Mouse (Mus musculus): Measurements from ENCODE around the gene Zcrb1.
"Not testable (repeated sequence)": the region's sequence is repeated elsewhere in the genome, so short reads cannot be mapped to it uniquely, and the experiment has no call there.

Zcrb1 gene

DNA sequence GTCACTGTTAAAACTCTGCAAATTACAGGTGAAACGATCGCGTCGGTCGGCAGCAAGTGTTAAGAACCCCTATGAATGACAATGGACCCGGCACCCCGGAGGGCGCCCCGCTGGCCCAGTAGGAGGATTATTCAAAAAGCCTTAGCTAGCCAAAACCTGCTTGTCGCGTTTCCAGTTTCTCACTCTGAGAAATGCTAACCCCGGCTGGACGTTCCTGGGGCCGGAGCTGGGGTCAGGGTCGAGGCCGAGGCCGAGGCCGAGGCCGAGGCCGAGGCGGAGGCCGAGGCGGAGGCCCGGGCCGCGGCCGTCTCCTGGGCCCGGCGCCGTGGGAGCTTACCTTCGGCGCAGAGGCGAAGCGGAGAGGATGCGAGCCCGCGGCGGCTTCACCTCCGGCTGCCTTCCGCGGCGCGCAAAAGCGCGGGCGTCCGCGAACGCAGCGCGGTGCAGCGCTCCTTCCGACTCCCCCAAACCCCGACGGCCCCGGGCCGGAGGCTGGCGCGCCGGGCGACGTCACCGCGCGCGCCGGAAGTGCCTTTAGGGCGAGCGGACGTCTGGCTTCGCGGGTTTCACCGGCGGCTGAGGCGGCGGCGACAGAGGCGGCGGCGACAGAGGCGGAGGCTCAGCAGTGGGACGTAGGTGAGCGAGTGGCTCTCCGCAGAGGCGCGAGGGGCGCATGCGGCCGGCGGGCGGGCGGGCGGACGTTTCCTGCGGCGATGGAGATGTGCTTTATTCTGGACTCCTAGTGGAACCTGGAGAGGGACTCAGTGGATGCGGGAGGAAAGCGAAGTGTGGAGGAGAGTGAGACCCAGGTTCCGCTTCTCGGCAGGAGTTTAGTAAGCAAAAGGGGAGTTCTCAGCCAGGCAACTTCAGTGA is at the start of gene Zcrb1, which contains the start of gene Pphln1:
Gene Zcrb1, minus strand, starts transcription at position 509 of the 873 bp plus-strand sequence.
Gene Pphln1, plus strand, starts transcription at position 525 of the 873 bp plus-strand sequence.
- peak; percentile 70 to 82 for DNase-seq (ENCODE audit: low spot score in 2 of 2)

DNA sequence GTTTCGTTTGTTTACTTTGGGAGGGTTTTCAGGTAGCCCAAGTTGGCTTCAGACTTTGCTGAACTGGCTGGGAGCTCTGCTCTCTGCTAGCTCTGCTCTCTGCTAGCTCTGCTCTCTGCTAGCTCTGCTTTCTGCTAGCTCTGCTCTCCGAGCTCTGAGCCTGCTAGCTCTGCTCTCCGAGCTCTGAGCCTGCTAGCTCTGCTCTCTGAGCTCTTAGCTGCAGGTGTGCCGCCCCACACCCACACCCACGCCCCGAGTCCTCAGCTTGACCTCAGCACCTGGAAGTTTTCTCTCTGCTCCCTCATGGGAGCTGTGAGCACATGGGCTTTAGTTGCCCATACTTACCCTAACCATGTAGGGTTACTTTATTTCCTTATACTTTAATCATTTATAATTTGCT is 45.5 kb upstream of the Zcrb1 start:
- DNase-seq (ENCODE audit: low spot score in 2 of 2), result no peak

DNA sequence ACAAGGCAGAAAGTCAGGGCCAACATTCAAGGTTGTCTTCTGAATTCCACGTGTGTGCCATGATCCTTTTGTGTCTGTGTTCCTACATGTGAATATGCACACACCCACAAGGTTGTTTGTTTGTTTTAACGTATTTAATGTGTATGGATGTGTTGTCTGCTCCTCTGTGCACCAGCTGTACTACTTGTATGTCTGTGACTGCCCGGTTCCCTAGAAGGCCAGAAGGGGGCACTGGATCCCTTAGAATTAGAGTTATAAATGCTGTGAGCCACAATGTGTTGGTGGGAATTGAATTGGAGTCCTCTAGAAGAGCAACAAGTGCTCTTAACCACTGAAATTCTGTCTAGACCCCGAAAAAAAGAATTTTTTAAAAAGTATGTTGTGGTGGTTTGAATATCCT is 44.1 kb upstream of the Zcrb1 start:
- no peak for DNase-seq (ENCODE audit: low spot score in 2 of 2)

DNA sequence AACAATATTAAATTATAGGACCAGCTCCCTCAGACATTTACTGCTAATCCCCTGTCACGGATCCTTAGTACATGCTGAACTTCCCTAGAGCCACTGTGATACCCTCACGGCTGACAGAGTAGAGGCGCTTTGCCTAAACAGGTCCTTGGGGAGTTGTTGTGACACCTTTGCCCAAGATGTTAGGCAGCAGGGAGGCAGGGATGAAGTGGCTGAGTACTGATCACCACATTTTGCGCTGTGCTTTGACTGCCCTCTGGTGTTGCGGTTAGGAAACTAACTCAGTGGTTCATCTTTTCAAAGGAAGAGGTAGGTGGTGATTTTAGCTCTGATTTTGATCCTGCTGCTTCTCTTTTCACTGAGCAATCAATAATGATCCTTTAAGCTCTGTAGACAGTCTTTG is 40.5 kb upstream of the Zcrb1 start:
- DNase-seq (ENCODE audit: low spot score in 2 of 2), result peak; percentile 9 to 35

DNA sequence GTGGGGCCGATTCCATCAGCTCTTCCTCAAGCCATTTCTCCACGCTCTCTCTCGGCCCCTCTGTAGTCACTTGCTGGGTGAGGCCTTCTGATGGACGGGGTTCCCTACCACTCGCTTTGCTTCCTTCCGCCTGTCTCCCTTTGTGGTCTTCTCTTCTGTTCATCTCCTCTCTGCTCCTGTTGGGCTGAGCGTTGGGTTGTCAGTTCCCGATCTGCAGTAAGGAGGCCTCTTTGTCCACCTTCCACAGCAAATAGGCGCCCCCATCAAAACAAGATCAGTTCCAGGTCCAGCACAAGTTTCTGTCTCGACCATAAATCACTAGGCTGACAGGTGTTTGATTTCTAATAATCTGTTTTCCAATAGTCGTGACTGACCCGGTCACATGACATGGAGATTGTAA is 37.9 kb upstream of the Zcrb1 start:
- no peak for DNase-seq (ENCODE audit: low spot score in 2 of 2)

DNA sequence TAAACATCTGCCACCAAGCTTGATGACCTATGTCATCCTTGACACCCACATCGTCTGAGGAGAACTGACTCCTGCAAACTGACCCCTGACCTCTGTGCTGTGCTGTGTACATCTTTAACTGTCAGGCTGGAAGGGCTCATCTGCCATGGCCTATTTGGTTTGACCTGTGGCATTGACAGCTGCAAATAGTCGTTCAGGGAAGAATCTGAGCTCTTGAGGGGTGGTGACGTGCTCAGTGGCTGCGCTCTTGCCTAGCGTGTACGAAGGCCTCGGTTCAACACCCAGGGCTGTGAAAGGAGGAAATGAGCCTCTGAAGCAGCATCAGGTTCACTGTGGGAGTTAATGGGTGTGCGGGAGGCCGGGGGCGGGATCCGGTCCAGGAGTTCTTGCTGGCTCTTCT is 35.7 kb upstream of the Zcrb1 start:
- DNase-seq (ENCODE audit: low spot score in 2 of 2), result no peak

DNA sequence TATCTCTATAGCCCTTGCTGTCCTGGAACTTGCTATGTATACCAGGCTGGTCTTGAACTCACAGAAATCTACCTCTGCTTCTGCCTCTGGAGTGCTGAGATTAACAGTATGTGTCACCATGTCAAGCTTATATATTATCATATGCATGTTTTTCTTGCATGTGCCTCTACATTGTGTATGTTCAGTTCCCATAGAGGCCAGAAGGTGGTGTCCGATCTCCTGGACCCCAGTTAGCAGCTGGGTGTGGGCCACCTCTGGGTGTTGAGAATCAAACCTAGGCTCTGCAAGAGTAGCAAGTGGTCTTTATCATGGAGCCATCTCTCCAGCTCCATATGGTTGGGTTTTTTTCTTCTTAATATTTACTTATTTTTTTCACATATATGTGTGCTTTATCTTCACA is 24.4 kb upstream of the Zcrb1 start:
- DNase-seq (ENCODE audit: low spot score in 2 of 2), result no peak

DNA sequence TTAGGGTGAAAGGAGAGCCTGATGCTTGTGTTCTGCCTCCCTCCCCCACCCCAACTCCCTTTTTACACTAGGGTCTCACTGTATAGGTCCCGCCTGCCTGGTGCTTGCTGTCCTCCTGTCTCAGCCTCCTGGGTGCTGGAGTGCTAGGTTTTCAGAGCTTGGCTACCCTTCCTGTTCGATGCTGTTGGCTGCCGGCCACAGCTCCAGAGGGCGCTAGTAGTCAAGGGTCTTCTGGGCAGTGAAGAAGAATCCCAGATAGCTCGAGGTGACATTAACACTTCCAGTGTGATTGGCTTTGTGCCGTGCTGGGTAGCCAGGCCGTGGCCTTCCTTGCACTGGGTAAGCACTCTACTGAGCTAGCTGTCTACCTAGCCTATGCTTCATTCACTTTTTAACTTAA is 22.5 kb upstream of the Zcrb1 start:
- DNase-seq (ENCODE audit: low spot score in 2 of 2), result no peak

DNA sequence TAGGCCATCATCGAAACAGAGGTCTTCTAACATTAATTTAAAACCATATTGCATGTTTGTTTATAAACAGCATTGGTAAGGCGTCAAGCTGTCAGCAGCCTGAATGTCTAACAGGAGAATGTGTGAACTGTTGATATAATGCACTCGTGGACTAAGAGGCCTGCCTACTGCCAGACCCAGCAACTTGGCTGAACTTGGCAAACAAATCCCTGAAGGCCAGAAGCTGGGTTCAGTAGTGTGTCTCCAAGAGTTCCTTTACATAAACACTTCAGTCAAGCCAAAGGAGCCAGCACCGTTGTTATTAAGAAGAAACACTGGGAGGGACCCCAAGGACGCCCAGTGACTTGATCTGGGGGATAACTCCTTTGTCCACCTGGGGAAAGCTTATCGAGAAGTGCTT is 18.2 kb upstream of the Zcrb1 start:
- DNase-seq (ENCODE audit: low spot score in 2 of 2), result no peak

DNA sequence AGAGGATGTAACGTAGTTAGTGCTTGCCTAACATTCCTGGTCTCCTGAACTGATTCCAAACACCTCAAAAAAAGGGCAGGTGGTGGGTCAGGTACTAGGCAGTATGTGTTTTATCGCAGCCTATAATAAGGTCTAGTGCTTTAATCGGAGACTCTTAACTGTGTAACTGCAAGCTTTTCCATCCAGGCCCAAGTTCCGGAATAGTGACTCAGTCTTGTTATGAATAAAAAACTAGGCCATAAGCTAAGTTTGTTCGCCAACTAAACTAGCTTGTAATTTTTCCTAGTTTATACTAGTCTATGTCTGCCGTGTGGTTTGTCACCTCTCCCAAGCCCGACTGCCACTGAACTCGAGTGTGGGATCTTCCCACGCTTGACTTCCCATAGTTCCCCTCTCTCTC is 16.3 kb upstream of the Zcrb1 start:
- DNase-seq (ENCODE audit: low spot score in 2 of 2), result no peak

DNA sequence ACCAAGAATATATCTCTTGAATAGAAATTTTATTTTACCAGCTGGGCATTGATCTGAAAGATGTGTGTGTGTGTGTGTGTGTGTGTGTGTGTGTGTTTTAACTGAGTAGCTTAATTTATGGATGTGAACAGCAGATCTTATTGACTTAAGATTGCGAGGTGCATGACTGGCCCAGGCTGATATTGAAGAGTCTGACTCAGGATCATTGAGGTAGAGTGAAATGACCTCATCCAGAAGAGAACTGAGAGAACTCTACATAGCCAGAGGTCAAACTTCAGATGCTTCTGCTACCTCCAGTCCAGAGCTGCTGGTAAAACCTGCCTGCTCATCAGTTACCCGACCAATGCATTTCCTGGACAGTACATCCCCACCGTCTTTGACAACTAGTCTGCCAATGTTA is 14.3 kb upstream of the Zcrb1 start:
- DNase-seq (ENCODE audit: low spot score in 2 of 2), result no peak

DNA sequence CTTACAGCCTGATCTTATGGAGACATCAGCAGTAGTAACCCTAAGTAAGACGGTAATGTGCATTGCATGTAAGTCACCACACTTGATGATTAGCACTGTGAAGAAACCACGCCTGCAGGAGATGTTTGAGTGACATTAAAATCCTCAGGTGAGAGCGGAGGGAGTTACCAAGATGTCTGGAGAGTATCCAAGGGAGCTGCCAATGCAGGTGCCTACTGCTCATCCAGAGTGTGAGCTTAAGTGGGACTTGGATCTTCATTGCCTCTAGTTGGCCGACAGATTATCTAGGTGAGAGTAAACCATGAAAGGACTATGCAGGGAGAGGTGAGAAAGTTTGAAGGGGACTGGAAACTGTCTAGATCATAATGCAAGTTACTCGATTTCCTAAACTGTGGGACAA is 8.4 kb upstream of the Zcrb1 start:
- no peak for DNase-seq (ENCODE audit: low spot score in 2 of 2)

DNA sequence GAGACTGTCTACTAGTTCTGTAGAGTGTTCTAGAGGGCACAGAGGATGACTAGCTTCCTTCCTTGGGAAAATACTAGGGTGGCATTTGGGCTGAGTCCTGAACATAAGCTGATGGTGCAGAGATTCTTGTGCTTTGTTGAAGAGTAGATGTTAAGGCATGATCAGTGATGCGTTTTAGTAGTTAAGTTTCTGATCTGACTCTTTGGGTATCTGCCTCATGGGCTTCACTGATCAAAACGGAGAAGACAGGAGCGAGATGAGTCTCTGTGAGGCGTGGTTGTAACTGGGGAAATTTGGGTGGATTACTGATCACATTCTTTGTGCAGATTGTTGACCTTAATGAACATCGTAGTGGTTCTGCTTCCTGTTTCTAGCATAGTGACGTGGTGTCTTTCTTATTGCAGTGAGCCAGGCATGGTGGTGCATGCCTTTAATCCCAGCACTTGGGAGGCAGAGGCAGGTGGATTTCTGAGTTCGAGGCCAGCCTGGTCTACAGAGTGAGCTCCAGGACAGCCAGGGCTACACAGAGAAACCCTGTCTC is 7.4 kb upstream of the Zcrb1 start:
- no peak for DNase-seq (ENCODE audit: low spot score in 2 of 2)

DNA sequence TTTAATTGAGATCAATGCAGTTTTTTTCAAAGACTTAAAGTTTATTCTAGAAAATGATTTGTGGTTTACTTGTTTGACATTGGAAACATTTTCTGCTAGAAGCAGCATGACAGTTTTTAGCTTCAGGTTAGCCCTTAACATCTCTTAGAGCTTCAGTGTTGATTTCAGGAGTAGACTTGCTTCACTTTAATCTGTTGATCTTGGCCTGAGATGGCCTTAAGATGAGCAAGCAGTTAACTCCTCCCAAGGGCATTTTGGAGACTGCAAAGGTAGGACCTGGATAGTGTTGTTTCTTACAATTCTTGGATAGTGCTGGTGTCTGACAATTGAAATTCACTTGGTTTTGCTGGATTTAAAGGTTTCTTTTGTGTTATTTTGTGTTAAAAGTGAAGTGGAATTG is 6.7 kb upstream of the Zcrb1 start:
- no peak for DNase-seq (ENCODE audit: low spot score in 2 of 2)

DNA sequence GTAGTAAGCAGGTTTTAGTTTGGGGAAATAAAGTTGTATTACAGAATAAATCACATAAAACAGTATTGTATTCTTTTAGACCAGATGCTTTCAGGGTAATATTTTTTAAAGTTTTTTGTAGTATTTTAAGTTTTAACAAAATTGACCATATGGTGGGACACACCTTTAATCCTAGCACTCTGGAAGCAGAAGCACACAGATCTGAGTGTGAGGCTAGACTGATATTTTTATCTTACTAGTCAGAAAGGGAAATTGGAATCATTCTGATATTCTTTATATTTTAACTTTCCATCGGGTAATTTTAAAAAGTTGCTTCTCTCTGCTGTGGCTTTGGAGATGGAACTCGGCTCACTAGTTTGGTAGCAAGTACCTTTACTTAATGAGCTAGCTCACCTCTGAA is 4.6 kb upstream of the Zcrb1 start:
- no peak for DNase-seq (ENCODE audit: low spot score in 2 of 2)

DNA sequence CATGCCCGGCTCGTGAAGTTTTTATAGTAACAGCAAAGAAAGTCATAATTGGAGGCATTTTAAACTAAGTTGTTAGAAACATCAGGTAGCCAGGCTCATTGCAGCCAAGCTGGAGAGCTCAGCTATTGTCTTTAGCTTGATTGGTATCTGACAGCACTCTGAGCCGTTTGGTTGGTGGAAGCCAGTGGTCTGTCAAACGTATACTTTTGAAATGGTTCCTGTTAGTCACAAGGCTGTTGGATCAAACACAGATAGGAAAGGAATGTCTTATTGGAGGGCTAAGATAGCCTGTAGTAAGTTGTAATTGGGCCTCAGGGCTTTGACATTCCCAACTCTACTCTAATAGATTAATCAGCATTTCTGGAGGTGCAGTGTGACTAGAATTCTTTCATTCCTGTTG is 3.3 kb upstream of the Zcrb1 start:
- DNase-seq (ENCODE audit: low spot score in 2 of 2), result no peak

DNA sequence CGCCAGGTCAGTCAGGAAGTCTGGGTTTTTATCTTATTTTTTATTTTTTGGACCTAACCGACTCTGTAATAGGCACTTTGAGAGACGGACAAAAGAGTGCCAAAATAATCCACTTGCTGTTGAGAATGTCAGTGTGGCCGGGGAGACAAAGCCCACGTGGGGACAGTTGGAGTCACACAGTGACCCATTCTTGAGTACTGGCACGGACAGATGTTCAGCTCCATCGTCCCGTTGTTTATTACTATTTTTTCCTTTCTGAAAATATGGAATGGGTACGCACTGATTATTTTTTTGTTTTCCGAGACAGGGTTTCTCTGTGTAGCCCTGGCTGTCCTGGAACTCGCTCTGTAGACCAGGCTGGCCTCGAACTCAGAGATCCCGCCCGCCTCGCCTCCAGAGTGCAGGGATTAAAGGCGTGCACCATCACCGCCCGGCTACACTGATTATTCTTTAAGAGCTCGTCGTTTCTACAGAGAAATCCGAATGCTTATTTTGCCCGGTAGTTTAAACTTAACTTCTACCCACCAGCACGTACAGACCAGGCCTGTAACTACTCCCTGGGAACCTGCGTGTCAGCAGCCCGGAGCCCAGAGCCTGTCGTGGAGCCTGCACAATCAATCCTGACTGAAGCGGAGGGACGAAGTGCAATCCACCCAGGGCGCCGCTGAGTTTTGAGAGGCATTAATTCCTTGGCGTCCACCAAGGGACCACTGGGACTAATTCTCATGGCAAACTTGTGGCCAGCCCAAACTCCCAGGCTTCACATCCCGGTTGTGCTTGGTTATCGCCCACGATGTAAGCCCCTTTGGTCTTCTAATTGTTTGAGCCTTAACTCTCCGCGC is 786 bp upstream of the Zcrb1 start:
- peak in 1 of 2 experiments; percentile 11 for DNase-seq (ENCODE audit: low spot score in 2 of 2)

DNA sequence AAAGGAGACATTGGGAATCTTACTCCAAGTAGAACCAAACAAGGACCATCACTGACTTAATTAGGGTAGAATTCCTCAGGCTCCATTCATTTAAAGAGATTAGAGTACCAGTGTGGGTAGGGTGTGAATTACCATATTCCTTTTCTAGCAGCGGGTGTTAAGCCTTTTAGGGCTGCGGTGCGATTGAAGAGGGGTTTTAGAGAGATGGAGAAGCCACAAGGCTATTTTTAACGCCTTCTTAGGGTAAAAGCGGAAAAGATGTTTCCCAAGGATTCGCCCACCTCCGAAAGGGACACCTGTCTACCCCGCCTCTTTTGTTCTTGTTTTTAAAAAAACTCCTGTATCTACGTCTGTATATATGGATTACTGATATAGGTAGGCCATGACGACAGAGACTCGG is 865 bp downstream of the Zcrb1 start:
- DNase-seq (ENCODE audit: low spot score in 2 of 2), result no peak

DNA sequence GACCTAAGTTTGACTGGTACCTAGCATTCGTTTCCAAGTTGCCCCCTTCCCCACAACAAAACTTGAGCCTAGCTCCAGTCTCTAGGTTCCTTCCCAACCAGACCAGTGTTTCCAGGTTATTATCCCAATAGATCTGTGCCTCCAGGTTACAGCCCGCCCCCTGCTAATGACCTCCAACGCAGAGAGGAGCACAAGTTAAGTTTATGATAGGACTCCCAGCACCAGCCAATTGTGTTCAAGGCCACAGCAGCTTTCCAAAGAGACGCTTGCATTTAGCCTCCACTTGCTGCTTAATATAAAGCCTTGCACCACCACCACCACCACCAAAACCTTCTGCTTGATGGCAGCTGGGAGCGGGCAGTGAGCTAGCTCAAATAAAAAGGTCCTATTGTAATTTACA is 16.8 kb downstream of the Zcrb1 start:
- no peak for DNase-seq (ENCODE audit: low spot score in 2 of 2)

DNA sequence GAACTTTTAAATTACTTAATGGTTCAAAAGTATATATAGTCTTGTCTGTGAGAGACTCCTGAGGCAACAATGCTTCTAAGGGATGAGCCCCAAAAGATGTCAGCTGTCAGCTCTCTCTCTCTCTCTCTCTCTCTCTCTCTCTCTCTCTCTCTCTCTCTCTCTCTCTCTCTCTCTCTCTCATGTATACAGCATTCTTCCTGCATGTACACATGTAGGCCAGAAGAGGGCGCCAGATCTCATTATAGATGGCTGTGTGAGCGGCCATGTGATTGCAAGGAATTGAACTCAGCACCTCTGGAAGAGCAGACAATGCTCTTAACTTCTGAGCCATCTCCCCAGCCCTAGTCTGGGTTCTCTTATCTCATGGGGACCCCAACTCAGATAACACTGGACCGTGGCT is 19.0 kb downstream of the Zcrb1 start:
- peak in 1 of 2 experiments; percentile 5 for DNase-seq (ENCODE audit: low spot score in 2 of 2)

DNA sequence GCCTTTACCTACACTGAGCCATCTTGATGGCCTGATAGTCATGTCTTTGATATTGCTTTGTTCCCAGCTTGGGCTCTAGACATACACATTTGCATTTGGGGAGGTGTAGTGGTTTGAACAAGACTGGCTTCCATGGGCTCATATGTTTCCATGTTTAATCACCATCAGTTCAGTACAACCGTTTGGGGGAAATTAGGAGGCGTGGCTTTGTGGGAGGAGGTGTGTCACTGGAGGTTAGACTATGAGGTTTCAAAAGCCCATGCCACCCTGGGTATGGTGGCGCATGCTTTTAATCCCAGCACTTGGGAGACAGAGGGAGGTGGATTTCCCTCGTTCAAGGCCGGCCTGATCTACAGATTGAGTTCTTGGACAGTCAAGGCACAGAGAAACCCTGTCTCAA is 22.4 kb downstream of the Zcrb1 start:
- DNase-seq (ENCODE audit: low spot score in 2 of 2), result no peak

DNA sequence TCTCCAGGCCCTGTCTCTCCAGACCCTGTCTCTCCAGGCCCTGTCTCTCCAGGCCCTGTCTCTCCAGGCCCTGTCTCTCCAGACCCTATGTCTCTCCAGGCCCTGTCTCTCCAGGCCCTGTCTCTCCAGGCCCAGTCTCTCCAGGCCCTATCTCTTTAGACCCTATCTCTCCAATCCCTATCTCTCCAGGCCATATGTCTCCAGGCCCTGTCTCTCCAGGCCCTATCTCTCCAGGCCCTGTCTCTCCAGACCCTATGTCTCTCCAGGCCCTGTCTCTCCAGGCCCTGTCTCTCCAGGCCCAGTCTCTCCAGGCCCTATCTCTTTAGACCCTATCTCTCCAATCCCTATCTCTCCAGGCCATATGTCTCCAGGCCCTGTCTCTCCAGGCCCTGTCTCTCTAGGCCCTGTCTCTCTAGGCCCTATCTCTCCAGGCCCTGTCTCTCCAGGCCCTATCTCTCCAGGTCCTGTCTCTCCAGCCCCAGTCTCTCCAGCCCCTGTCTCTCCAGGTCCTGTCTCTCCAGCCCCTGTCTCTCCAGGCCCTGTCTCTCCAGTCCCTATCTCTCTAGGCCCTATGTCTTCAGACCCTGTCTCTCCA is 25.5 kb downstream of the Zcrb1 start:
- DNase-seq (ENCODE audit: low spot score in 2 of 2), result not testable (repeated sequence)
